Mouse (Mus musculus) gastrocnemius, postnatal 36 days (tissue): ENCODE results near the gene Inpp4a. TPM values are rescaled to one million over a fixed set of nuclear protein-coding genes. Genes with fewer than 3 reads are reported as not detected.

ENCODE experiments used
- total RNA-seq, 2 experiments: library from RNA; stranded (reverse); gene quantifications; 2 replicates each; pipeline ENCODE4 v1.2.3; 2021

Gene Inpp4a
- total RNA-seq, 2 experiments from 2014 or later, result 16.3 to 21.5 TPM

Other genes with a start within 250 kb of the Inpp4a start
- gene Cnga3, start 85.4 kb upstream of the Inpp4a start, total RNA-seq, result under 1 TPM; 0.32 to 0.46 TPM
- gene Coa5, start 130.2 kb downstream of the Inpp4a start, total RNA-seq, result 10 to 100 TPM; 92.0 to 95.3 TPM
- gene Unc50, start 130.3 kb downstream of the Inpp4a start, total RNA-seq, result 10 to 100 TPM; 12.1 to 12.5 TPM
- gene Mgat4a, start 241.2 kb downstream of the Inpp4a start, total RNA-seq, result 1 to 10 TPM; 3.4 to 6.0 TPM